Mouse (Mus musculus): ENCODE results near the gene Morn1.
"Not testable (repeated sequence)": the region's sequence is repeated elsewhere in the genome, so short reads cannot be mapped to it uniquely, and the experiment has no call there.

The Morn1 gene

GRCm38 (mm10) chr4:155076677-155077076 is 9.7 kb upstream of the Morn1 start:
- in situ Hi-C loops (cut with MboI, MseI), result no loop called here

DNA sequence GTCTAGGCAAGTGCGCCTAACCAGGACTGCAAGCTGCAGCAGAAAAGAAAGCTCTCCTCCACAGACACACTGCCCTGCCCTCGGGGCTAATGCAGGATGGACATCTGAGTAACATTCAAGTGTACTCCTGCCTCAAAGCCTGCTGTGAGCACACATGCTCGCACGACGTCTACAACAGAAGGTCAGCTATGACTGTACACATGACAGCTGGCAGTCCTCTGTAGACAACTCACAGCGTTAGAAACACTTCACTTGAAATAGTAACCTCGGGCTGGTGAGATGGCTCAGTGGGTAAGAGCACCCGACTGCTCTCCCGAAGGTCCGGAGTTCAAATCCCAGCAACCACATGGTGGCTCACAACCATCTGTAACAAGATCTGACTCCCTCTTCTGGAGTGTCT is 7.6 kb upstream of the Morn1 start:
- in situ Hi-C loops (cut with MboI, MseI), result not testable (repeated sequence)

DNA sequence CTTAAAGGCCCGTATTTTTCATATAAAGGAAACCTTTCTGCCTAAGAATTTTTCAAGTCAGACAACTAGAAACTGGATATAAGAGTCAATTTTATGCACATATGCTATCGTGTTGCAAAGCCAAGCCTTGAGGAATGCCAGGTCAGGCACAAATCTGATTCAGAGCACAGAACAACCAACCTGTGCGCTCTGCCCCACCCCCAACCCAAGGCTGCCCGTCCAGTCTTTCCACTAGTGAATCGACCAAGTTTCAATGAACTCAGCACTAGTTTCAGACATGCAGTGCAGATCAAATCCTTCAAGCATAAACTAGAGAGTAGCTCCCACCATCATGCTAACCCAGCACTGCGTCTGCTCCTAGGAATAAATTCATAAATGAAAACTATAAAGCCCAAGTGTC is 6.7 kb upstream of the Morn1 start:
- in situ Hi-C loops (cut with MboI, MseI), result no loop called here

- in situ Hi-C loops (cut with MboI, MseI), result no loop called here
Measured at GRCm38 (mm10) chr4:155083553-155083952, 2.8 kb upstream of the Morn1 start.

DNA sequence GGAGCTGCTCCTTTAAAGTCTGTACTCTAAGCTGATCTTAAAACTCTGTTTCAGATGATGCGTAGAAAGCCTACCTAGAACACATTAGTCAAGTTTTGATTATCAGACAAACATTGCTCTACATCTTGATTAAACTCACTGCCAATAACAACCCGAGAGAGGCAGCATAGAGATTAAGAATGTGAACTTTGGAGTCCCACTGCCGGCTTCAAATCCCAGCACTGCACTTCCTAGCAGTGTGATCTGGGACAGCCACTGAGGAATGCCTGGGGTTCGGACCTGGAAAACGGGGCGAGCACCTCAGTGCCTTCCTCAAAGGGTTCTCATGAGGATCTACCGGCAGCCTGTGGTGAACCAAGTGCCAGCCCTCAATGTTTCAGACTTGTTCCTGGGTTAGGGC is 2.0 kb upstream of the Morn1 start:
- in situ Hi-C loops (cut with MboI, MseI), result no loop called here

DNA sequence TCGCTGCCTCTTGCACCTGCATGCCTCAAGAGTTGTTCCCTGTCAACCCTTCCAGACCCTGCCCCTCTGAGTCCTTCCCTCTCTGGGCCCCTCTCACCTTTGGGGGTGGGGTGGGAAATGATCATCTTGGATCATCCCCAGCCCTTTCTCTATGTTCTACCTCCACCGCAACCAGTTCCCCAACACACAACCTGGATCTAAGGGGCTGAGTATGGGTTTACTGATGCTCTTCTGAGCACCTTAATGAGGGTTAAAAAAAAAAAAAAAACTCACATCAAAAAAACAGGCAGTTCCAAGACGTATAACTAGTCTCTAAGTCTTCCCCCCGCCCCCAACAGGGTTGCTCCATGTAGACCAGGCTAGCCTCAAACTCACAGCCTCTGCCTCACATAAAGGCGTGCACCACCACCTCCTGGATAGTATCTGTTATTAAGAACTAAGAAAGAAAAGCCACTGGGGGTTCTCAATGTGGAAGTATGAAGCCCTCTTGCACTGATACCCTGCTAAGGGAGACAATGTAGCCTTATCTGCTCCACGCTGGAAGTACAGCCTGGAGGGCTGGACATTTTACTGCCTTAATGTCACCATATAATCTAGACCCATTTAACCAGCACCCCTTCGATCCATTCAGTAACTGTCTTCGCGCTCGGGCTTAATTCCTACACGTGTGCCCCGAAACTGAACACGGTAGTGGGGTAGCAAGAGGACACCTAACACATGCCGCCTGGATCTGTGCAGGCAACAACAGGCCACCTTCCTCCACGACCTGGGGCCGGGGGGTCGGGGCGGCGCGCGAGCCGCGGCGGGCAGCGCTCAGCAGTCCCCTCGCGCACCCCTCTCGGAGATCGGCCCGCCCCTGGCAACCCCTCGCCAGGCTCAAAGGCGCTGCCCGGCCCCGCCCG is 920 bp upstream of the Morn1 start:
- in situ Hi-C loops (cut with MboI, MseI), result no loop called here

GRCm38 (mm10) chr4:155089241-155089640 is 2.9 kb downstream of the Morn1 start:
- in situ Hi-C loops (cut with MboI, MseI), result no loop called here

- in situ Hi-C loops (cut with MboI, MseI), result no loop called here
Measured at GRCm38 (mm10) chr4:155090147-155090546, 3.8 kb downstream of the Morn1 start.

DNA sequence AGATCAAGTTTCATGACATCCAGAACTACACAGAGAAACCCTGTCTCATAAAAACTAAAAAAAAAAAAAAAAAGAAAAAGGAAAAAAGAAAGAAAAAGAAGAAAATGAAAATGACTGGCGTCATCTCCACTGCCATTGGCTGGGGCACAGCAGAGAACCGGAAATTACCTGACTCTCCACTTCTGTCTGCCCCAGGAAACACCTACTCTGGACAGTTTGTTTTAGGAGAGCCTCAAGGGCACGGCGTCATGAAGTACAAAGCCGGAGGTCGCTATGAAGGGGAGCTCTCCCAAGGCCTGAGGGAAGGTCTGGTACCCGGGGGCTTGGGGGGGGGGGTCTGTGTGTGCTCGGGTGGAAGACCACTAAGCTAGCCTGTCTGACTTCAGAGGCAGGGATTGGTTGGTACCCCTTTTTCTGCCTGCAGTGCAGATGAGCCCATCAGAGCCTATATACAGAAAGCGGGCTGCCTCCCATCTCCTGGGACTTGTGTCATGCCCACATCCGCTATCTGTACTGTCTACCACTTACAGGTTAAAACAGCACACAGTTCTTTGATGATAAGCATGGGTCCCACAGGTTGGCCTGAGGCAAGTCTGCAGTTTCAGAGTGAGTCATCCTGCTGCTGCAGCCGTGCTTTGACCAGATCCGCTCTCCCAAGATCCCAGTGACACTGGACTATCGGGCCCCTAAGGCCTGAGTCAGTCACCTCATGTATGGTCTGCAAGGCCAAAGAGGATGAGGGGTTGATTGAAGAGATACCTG is 4.5 kb downstream of the Morn1 start:
- in situ Hi-C loops (cut with MboI, MseI), result no loop called here

DNA sequence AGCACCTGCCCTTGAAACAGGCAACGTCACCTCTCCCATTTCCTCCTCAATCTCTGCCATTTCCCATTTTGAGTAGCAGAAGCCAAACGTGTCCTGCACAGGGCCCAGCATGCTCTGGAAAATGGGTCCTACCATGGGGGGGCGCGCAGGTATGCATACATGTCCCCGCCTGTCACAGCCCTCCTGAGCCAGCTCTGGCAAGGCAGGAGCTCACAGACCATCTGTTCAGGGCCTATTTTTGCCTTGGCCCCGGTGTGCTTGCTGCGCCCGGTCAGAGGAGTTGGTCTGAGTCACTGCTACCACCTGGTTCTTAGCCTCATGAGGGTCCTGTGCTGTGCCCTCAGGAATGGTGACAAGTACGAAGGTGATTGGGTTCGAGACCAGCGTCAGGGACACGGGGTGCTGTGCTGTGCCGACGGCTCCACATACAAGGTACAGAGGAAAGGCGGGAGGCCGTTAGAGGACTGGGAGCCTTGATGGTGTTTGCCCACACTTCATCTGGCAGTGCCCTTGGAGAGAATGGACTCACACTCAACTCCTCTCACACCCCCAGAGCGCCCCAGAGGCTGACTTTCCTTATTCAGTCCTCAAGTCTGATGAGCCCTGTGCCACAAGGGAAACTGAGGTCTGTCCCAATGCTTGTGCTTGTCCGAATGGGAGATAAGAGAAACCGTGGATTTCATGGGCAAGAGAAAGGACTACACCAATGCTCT is 6.5 kb downstream of the Morn1 start:
- in situ Hi-C loops (cut with MboI, MseI), result no loop called here

DNA sequence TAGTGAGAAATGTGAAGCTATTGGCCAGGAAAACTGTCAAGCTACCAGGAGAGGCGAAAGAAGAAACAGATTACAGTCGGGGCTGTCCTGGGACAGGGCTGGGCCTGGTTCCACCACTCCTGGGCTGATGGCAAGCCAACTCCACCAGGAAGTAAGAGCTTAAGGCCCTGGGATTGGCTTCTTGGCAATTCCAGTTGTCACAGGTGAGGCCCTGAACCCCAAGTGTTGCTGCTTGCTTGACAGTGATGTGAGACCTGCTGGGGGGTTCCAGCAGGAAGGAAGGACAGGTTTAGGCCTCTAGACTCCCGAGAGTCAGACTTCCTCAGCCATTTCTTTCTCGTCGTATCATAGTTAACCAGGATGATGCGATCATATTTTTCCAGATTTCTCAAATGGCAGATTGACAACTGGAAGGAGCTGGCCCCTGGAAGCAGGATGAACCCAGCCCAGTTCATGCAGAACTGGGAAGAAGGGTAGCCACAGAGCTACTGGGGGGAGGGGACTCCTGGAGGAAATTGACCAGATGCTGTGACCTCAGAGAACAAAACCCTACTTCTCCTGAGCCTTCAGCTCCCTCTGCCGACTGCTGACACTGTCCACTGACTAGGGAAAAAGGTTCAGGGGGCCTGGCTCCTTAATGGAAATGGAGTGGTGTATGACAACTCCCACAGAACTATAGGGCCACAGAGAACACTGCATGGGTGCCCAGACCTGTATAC is 7.2 kb downstream of the Morn1 start:
- in situ Hi-C loops (cut with MboI, MseI), result no loop called here

DNA sequence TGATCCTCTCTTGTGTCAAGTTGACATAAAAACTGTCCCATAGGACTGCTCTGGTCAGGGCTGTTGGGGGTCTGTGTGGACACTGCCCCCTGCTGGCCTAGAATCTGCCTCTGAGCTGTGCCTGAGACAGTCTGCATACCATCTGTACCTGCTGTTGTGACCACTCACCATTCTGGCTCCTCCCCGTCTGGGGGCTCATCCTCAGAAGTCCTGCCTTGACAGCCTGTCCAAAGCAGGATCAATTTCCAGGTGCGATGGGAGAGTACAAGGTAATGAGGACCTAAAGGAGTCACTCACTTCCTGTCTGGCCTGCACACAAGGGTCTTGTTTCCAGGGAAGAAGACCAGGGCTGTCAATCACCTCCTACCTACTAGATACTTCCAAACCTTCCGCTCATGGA is 8.2 kb downstream of the Morn1 start:
- in situ Hi-C loops (cut with MboI, MseI), result no loop called here

- in situ Hi-C loops (cut with MboI, MseI), result loop anchor here (5.0 kb wide), 1 partner anchor 152 kb away; the partner anchor contains the start of gene Faap20
Measured at GRCm38 (mm10) chr4:155095238-155095900, 9.0 kb downstream of the Morn1 start.

DNA sequence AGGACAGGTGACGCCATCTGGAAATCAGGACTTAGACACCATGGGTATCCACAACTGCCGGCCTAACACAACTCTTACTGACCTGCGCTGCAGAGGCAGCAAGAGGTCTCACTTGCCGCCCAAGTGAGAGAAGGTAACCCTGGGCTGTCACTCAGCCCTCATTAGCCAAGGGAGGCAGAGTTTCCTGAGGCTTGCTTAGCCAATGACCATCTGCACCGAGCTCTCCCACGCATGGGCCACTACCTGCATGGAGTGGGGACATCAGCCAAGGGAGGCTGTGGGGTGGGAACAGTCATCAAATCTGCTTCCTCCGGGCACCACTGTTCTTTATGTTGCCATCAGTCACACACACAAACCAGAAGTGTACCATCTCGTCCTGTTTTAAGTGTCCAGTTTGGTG is 9.6 kb downstream of the Morn1 start:
- in situ Hi-C loops (cut with MboI, MseI), result loop anchor here (5.0 kb wide), 1 partner anchor 151 kb away; the partner anchor contains the start of gene Faap20

- in situ Hi-C loops (cut with MboI, MseI), result loop anchor here (5.0 kb wide), 1 partner anchor 150 kb away; the partner anchor contains the start of gene Faap20
Measured at GRCm38 (mm10) chr4:155097452-155097851, 11.1 kb downstream of the Morn1 start.

DNA sequence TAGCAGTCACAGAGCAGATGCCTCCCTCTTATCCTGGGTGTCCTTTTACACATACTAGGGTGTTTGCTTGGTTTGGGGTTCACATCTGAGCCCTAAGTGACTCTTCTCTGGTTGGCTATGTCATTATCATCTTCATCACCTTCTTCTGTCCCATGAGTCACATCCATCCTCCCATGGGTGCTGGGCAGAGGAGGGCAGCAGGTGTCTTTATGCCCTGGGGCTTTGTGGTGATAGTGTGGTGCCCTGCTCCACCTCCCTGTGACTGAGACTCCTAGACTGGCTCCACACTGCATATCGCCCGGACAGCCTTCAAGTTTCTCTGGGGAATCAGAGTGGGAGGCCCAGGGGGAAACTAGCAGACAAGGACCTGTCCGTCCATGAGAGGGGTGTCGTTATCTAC is 12.2 kb downstream of the Morn1 start:
- in situ Hi-C loops (cut with MboI, MseI), result loop anchor here (5.0 kb wide), 1 partner anchor 149 kb away; the partner anchor contains the start of gene Faap20

DNA sequence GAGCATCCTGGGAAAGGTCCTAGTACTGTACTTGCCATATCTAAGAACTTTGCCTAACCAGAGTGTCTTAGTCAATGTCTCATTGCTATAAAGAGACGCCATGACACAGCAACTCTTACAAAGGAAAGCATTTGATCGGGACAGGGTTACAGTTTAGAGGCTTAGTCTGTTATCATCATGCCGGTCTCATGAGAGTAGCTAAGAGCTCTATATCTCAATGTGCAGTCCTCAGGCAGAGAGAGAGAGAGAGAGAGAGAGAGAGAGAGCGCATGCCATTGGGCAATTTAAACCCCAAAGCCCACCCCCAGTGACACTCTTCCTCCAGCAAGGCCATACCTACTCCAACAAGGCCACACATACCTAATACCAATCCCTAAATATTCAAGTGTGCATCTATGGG is 21.5 kb downstream of the Morn1 start:
- in situ Hi-C loops (cut with MboI, MseI), result no loop called here

GRCm38 (mm10) chr4:155109471-155109870 is 23.1 kb downstream of the Morn1 start:
- in situ Hi-C loops (cut with MboI, MseI), result no loop called here

- in situ Hi-C loops (cut with MboI, MseI), result no loop called here
Measured at GRCm38 (mm10) chr4:155113766-155114410, 27.5 kb downstream of the Morn1 start.

GRCm38 (mm10) chr4:155116607-155117006 is 30.2 kb downstream of the Morn1 start:
- in situ Hi-C loops (cut with MboI, MseI), result no loop called here

All from T-helper 1 cell (primary cell).